Mouse (Mus musculus) midbrain, embryonic 12.5 days (tissue): ENCODE results near the gene Vrk1. TPM values are rescaled to one million over a fixed set of nuclear protein-coding genes. Genes with fewer than 3 reads are reported as not detected.

Source experiments
- ATAC-seq: fragments of 200-750 bp; cut with Nextera tagmentation; 2 replicates; pipeline ENCODE4 v1.8.0; 2017; ENCODE audit warnings: low read depth, moderate TSS enrichment, moderate library complexity; ENCODE audit not compliant: low FRiP score
- H3K27ac ChIP-seq: fragments of 300-500 bp; sonication (generic); replicated peaks from 2 replicates; pipeline ENCODE4 v1.5.1; 2016; ENCODE audit warnings: mild to moderate bottlenecking
- H3K27me3 ChIP-seq: fragments of 300-500 bp; sonication (generic); 2 replicates; pipeline ENCODE4 v1.6.1; 2016; ENCODE audit warnings: mild to moderate bottlenecking
- H3K36me3 ChIP-seq: fragments of 300-500 bp; sonication (generic); 2 replicates; pipeline ENCODE4 v1.6.1; 2016
- H3K4me1 ChIP-seq: fragments of 300-500 bp; sonication (generic); 2 replicates; pipeline ENCODE4 v1.6.1; 2016
- H3K4me2 ChIP-seq: fragments of 300-500 bp; sonication (generic); replicated peaks from 2 replicates; pipeline ENCODE4 v1.6.1; 2016; ENCODE audit warnings: mild to moderate bottlenecking, moderate library complexity
- H3K4me3 ChIP-seq: fragments of 300-500 bp; sonication (generic); 2 replicates; pipeline ENCODE4 v1.5.1; 2016; ENCODE audit warnings: mild to moderate bottlenecking
- H3K9ac ChIP-seq: fragments of 300-500 bp; sonication (generic); replicated peaks from 2 replicates; pipeline ENCODE4 v1.6.1; 2016; ENCODE audit warnings: mild to moderate bottlenecking, moderate library complexity
- H3K9me3 ChIP-seq: fragments of 300-500 bp; sonication (generic); 2 replicates; pipeline ENCODE4 v1.6.1; 2016; ENCODE audit warnings: mild to moderate bottlenecking
- WGBS: fragments of 180-500 bp; shearing (Covaris S2); methylation state at CpG from one replicate; pipeline ENCODE4 v1.1.7; 2016; 5-methylcytosine and 5-hydroxymethylcytosine counted together
- polyA plus RNA-seq: library from polyadenylated mRNA; unstranded; fragments of >200 nt; fragmentation: Nextera tagmentation; extraction: Ambion mirVana; gene quantifications from 2 replicates; pipeline ENCODE4 v1.2.1, GENCODE M21; 2016

Vrk1 gene
- polyA plus RNA-seq = 77.2 and 78.6 TPM in 2 replicates

DNA sequence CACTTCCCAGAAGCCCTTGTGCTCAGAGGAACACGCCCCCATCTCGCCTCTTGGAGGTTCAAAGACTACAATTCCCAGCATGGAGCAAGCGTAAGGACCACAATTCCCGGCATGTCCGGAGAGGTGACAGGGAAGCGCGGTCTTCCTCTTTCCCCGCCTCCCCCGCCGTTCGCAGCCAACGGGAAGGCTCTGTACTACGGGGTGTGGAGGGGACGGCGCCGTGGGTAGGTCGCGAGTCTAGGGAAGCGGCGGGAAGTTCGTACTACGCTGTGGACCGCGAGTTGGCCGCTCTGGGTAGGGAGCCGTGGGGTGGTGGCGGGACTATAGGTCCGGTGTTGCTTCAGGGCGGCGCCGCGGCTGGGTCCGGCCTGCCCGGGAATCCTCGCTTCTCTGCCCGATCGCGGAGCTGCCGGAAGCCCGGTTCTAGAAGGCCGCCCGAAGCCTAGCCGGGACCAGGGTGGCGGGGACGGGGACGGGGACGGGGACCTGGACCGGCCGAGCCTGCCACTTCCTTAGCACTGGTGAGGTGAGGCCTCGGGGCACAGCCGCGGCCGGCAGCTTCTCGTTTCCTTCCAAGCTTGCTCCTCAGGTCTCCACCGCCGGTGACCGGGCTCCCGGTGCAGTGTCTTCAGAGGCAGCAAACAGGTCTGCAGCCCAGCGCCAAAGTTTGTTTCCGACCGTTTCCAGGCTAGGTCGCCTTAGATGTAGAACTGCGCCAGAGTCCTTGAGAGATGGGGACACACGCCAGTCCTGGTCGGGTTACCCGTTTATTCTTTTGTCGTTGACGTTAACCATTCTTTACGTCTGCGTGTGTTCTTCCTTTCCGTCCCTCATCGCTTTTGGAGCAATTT is at the start of gene Vrk1:
Vrk1 (plus strand) TSS at position 164 of the 851 bp plus-strand sequence.
- peak; percentile 99 for ATAC-seq
- Histone ChIP-seq H3K9me3 (no peaks in the 10 kb centered on the region), H3K4me1 (peaks cover 10% of the 10 kb centered on the region), H3K27ac (peak within 1 kb of the TSS; percentile 52; the same call in 1 of the 2 replicates), H3K4me2 (peak within 1 kb of the TSS; percentile 85), H3K9ac (peak within 1 kb of the TSS; percentile 77), H3K27me3 (no peaks in the 10 kb centered on the region), H3K36me3 (no peaks in the 10 kb centered on the region), H3K4me3 (peak within 1 kb of the TSS; percentile 89)
- WGBS = under 1% methylated on average over 72 of the region's 72 CpGs

DNA sequence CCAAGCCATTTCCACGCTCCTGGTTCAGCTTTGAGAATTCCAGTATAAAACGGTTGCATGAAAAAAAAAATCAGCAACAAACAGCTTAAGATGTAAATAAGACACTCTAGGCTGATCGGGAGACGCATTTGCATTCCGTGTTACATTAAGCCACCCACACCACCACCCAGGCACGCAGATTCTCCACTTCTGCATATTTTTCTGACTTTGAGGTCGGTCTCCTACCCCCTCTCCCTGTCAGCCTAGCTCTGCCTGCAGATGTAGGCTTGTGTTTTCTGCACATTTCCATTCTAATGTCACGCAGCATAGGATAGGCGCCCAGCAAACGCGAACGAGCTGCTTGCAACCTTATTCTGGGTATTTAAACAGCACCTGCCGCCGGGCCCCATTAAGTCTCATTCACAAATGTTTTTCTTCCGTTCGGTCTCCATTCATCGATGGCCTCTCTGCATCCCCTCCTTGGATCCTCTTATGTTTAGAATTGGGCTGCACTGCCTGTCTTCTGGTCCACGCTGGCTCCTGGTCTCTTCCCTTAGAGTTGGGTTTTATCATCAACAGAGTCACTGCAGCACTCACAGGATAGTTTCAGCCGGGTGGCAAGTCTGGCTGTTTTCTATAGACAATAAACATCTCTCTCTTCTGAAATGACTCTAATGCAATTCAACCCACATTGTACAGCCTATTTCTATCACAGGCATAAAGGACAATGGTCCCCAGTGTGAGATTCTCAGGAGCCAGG is 49.3 kb upstream of the Vrk1 start:
- Histone ChIP-seq H3K27me3 (peaks cover 32% of the 10 kb centered on the region), H3K4me1 (peaks cover 55% of the 10 kb centered on the region), H3K36me3 (no peaks in the 10 kb centered on the region), H3K9ac (no peak overlapping the region), H3K4me2 (peak overlapping the region; percentile 42), H3K27ac (peak overlapping the region; percentile 59), H3K9me3 (0 out of 2 replicates have a peak, but pooled peaks cover 5% of the 10 kb centered on the region), H3K4me3 (peak overlapping the region; percentile 12; the same call in 1 of the 2 replicates)
- WGBS = 8% methylated on average over 19 of the region's 19 CpGs
- no peak; the same call in 1 of the 2 replicates for ATAC-seq

DNA sequence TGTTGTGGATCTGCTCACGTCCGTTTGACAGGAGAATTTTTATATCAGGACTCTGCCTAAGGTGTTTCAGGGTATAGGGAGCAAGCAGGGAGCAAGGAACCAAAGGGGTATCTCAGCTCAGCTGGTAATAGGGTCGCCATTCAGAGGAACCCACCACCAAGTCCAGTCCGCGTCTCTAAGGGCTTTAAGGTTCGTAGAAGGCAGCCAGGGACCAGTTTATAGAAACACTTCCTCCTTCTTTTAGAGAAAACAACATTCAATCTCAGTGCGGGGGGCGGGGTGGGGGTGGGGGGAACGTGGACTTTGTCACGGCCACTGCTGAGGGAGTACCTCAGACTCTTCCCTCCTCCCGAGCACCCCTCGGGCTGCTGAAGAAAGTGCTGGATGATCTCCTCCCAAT is 48.4 kb upstream of the Vrk1 start:
- H3K9me3 ChIP-seq = 0 out of 2 replicates have a peak, but pooled peaks cover 5% of the 10 kb centered on the region
- 0 out of 2 replicates have a peak overlapping the region, but pooled peaks have one; percentile 47 for H3K4me3 ChIP-seq
- peak overlapping the region; percentile 79 for H3K4me2 ChIP-seq
- no peak for ATAC-seq
- peaks cover 38% of the 10 kb centered on the region for H3K27me3 ChIP-seq
- H3K27ac ChIP-seq = no peak overlapping the region; the same call in 1 of the 2 replicates
- no peak overlapping the region for H3K9ac ChIP-seq
- H3K36me3 ChIP-seq = no peaks in the 10 kb centered on the region
- peaks cover 46% of the 10 kb centered on the region for H3K4me1 ChIP-seq
- WGBS = 4% methylated on average over 12 of the region's 12 CpGs

DNA sequence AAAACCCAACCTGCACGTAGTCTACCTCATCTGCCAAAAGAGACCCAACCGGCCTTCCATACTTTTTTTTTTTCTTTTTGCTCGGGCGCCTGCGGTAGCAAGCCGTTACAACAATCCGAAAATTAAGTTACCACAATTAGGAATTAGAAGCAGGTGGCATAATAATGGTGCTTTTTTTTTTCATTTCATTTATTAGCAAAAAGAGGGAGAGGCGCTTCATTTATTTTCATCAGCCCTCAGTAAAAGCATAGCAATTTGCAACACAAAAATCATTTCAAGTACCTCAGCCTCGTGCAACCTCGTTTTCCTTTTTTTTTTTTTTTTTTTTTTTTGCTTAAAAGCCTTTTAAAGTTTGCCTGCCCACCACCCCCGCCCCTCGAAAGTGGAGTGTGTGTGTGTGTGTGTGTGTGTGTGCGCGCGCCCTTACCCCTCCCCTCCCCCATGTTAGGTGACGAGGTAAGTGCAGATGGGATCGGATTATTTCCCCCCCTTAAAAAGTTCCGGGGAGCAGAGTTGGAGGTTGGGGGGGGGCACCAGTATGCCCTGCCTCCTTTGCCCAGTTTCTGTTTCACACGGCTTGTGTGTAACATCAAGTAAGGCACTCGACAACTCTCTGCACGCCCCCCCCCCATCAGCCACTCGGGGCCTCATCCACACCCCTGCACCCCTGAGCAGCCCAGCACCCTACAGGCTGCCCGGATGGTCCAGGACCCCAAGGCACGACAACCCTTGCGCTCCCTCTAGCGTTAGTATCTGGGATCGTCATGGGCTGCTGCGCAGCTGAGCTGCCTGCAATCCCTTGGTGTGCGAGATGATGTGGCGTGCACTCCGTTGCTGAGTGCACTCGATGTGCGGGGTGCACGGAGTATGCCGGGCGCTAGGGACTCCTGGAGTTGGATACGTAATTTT is 47.7 kb upstream of the Vrk1 start:
- H3K36me3 ChIP-seq = no peaks in the 10 kb centered on the region
- peaks cover 50% of the 10 kb centered on the region for H3K4me1 ChIP-seq
- H3K9me3 ChIP-seq = 0 out of 2 replicates have a peak, but pooled peaks cover 5% of the 10 kb centered on the region
- peaks cover 39% of the 10 kb centered on the region for H3K27me3 ChIP-seq
- peak overlapping the region; percentile 64 for H3K9ac ChIP-seq
- 1% methylated on average over 35 of the region's 37 CpGs for WGBS
- peak overlapping the region; percentile 47 for H3K4me3 ChIP-seq
- peak overlapping the region; percentile 79 for H3K4me2 ChIP-seq
- no peak overlapping the region for H3K27ac ChIP-seq
- peak; percentile 91 for ATAC-seq

DNA sequence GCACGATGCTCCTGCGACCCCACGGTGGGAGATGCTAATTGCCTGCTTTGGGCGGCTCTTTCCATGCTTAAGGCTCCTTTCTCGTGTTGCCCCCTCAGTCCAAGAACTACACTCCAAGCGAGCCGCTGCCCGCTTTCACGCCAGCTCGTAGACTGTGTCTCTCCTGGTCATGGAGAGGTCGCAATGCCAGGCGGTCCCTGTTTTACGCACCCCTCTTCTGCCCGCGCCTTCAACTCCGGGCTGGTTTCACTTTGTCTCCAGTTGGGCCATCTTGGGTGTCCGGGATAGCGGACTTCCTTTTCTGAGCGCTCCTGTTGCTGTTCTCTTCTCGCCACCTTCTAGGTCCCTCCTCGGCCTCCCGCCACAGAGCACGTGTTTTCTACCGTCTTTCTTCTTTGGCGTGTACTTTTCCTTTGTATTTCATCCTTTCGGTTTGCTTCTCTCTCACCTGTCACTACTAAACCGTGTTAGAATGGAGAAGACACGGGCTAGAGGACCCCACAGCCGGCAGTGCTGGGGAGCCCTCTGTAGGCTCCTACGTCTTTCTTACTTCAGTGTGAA is 46.9 kb upstream of the Vrk1 start:
- WGBS = 4% methylated on average over 30 of the region's 30 CpGs
- Histone ChIP-seq H3K27me3 (peaks cover 36% of the 10 kb centered on the region; the same call in 1 of the 2 replicates), H3K9ac (peak overlapping the region; percentile 64), H3K9me3 (0 out of 2 replicates have a peak, but pooled peaks cover 5% of the 10 kb centered on the region), H3K4me3 (peak overlapping the region; percentile 47), H3K36me3 (no peaks in the 10 kb centered on the region), H3K27ac (no peak overlapping the region), H3K4me2 (peak overlapping the region; percentile 79), H3K4me1 (peaks cover 53% of the 10 kb centered on the region)
- no peak; the same call in 1 of the 2 replicates for ATAC-seq

DNA sequence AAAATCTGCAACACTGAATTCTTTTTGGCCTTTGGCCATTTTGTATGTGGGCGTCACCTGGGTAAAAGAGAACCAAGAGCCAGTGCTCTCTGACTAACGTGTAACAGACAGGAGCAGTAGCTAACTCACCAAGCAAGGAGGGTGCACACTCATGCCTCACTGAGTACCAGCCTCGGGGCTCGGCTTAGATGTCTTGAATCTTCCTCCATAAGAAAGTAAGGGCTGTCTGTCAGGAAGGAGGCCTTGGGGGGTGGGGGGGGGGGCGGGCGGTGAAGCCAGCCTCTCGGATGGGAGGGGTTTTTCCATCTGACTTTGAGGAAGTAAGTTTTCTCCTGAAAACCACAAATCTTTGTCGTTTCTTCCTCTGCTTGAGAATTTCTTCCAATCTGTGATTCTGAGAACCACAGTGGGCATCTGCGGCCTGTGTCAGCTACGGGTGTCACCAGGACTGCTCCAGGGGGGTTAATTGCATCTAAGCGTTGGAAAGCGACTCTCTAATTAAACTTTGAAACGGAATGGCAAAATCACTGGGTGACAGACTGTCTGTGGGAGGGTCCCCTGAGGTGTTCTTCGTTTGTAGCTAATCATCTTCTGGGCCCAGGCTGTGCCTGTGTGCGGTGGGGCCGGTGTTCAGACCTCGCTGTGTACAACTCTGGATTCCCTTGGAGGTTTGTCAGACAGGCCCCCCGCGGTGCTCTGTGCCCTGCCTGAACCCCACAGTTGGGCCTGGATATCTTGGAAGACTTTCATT is 43.0 kb upstream of the Vrk1 start:
- ATAC-seq = no peak
- Histone ChIP-seq H3K4me2 (no peak overlapping the region; the same call in 1 of the 2 replicates), H3K4me1 (peaks cover 24% of the 10 kb centered on the region; the same call in 1 of the 2 replicates), H3K36me3 (no peaks in the 10 kb centered on the region), H3K9ac (0 out of 2 replicates have a peak overlapping the region, but pooled peaks have one; percentile 15), H3K4me3 (no peak overlapping the region), H3K27me3 (peaks cover 43% of the 10 kb centered on the region; the same call in 1 of the 2 replicates), H3K9me3 (peaks cover 7% of the 10 kb centered on the region; the same call in 1 of the 2 replicates), H3K27ac (no peak overlapping the region)
- 49% methylated on average over 19 of the region's 19 CpGs for WGBS

DNA sequence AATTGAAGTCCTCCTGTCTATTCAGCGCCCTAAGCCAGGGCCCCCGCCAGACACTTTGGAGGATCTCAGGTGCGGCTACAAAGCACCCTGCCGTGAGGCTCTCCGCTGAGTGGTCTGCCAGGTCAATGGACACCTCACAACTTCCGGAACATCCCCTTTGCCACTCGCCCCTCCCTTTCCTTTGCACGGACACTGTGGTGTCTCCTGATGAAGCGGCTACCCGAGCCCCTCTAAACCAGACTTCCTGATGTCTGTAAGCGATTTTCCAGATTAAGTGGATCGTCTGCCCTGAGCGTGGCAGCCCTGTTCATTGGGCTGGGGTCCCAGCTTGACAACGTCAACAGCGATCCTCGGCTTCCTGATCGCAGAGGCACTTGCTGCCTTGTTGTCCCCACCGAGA is 42.2 kb upstream of the Vrk1 start:
- H3K4me1 ChIP-seq = peaks cover 18% of the 10 kb centered on the region; the same call in 1 of the 2 replicates
- 10% methylated on average over 18 of the region's 18 CpGs for WGBS
- no peak overlapping the region for H3K9ac ChIP-seq
- H3K4me2 ChIP-seq = peak overlapping the region; percentile 45
- H3K27ac ChIP-seq = no peak overlapping the region
- no peaks in the 10 kb centered on the region for H3K36me3 ChIP-seq
- H3K4me3 ChIP-seq = peak overlapping the region; percentile 18; the same call in 1 of the 2 replicates
- peaks cover 8% of the 10 kb centered on the region; the same call in 1 of the 2 replicates for H3K9me3 ChIP-seq
- H3K27me3 ChIP-seq = peaks cover 39% of the 10 kb centered on the region; the same call in 1 of the 2 replicates
- ATAC-seq = no peak

DNA sequence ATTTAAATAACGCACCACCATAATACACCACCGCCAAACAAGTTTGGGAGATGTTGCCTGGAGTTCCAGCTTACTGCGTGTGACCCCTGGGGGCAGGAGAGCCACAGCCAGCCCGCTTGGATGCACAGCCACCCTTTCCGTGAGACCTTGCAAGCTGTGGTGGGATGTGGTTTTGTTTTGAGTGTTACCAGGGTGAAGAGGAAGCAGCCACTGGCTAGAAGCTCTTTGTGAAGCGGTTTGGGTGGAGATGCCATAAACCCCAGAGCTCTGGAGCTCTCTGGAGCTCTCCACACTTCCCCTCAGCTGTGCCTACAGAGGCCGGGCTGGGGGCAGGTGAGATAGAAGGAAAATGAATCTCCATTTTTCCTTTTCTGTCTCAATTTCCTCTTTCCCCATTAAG is 38.8 kb upstream of the Vrk1 start:
- Histone ChIP-seq H3K9ac (no peak overlapping the region), H3K4me2 (no peak overlapping the region), H3K36me3 (no peaks in the 10 kb centered on the region), H3K9me3 (peaks cover 3% of the 10 kb centered on the region; the same call in 1 of the 2 replicates), H3K27ac (no peak overlapping the region), H3K4me3 (no peak overlapping the region), H3K4me1 (peaks cover 26% of the 10 kb centered on the region), H3K27me3 (peaks cover 11% of the 10 kb centered on the region; the same call in 1 of the 2 replicates)
- ATAC-seq = no peak
- whole genome bisulfite sequencing = 79% methylated on average over 7 of the region's 7 CpGs

DNA sequence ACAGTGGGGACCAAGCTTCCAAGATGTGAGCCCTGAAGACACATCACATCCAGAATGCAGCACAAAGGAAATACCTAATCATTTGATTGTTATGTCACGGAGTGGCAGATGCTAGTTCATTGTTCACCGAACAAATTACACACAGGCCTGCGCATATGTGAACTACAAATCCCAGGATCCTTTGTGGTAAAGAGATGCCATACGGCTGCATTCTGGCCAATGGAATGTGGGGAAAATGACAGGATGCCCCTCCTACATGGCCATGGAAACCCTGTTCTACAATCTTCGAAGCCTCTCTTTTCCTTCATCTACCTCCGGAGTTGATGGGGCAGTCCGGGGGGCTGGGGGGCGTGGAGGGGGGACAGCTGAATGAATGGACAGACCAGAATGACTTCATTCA is 37.4 kb upstream of the Vrk1 start:
- peaks cover 19% of the 10 kb centered on the region for H3K4me1 ChIP-seq
- 83% methylated on average over 8 of the region's 8 CpGs for WGBS
- ATAC-seq = no peak
- H3K36me3 ChIP-seq = no peaks in the 10 kb centered on the region
- no peak overlapping the region for H3K4me3 ChIP-seq
- peaks cover 3% of the 10 kb centered on the region; the same call in 1 of the 2 replicates for H3K9me3 ChIP-seq
- H3K4me2 ChIP-seq = no peak overlapping the region
- H3K9ac ChIP-seq = no peak overlapping the region
- no peak overlapping the region for H3K27ac ChIP-seq
- 0 out of 2 replicates have a peak, but pooled peaks cover 7% of the 10 kb centered on the region for H3K27me3 ChIP-seq

DNA sequence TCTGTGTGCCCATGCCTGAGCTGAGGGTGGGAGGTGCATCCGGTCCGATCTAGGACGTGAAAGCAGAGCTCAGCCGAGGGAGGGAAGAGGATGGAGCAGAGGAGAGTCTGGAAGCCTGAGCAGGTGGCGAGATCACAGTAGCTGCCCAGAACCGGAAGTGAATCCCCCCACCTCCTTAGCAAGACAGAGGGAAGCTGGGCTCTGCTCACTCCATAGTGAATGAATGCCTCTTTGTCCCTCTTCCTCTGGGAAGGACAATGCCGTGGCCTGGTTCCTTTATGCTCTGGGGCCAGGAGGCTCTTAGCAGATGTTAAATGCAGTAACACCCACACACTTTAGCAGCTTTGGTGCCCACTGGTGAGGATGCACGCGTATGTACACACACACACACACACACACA is 36.3 kb upstream of the Vrk1 start:
- Histone ChIP-seq H3K9ac (no peak overlapping the region), H3K9me3 (peaks cover 3% of the 10 kb centered on the region; the same call in 1 of the 2 replicates), H3K27me3 (0 out of 2 replicates have a peak, but pooled peaks cover 4% of the 10 kb centered on the region), H3K4me2 (no peak overlapping the region), H3K4me3 (no peak overlapping the region), H3K4me1 (peaks cover 15% of the 10 kb centered on the region), H3K36me3 (no peaks in the 10 kb centered on the region), H3K27ac (peak overlapping the region; percentile 72)
- WGBS = 35% methylated on average over 9 of the region's 9 CpGs
- peak; percentile 86 for ATAC-seq
